Mouse (Mus musculus) ES-Bruce4 (cell line): ENCODE measurements around the gene Mettl26. TPM values are rescaled to one million over a fixed set of nuclear protein-coding genes. Genes with fewer than 3 reads are reported as not detected.

ENCODE experiments used
- H3K27ac ChIP-seq: 2 replicates; pipeline ENCODE4 v1.5.1; 2012; ENCODE audit warnings: low read length, inconsistent platforms; ENCODE audit not compliant: insufficient read depth
- H3K27me3 ChIP-seq: 2 replicates; pipeline ENCODE4 v1.6.1; 2012; ENCODE audit warnings: mild to moderate bottlenecking, low read length, inconsistent platforms; ENCODE audit not compliant: control insufficient read depth, poor library complexity, insufficient read depth, severe bottlenecking
- H3K36me3 ChIP-seq: 2 replicates; pipeline ENCODE4 v1.6.1; 2012; ENCODE audit warnings: inconsistent platforms, mild to moderate bottlenecking, low read length, moderate library complexity; ENCODE audit not compliant: control insufficient read depth, poor library complexity, insufficient read depth, severe bottlenecking
- H3K4me1 ChIP-seq: one replicate; pipeline ENCODE4 v1.8.1; 2011; ENCODE audit warnings: low read length; ENCODE audit not compliant: control insufficient read depth, insufficient read depth
- H3K4me3 ChIP-seq: 2 replicates; pipeline ENCODE4 v1.5.1; 2011; ENCODE audit warnings: low read depth, mild to moderate bottlenecking, low read length
- H3K9ac ChIP-seq: 2 replicates; pipeline ENCODE4 v1.6.1; 2012; ENCODE audit warnings: low read depth, mild to moderate bottlenecking, inconsistent platforms; ENCODE audit not compliant: poor library complexity, severe bottlenecking
- H3K9me3 ChIP-seq: replicated peaks from 2 replicates; pipeline ENCODE4 v1.6.1; 2012; ENCODE audit warnings: mild to moderate bottlenecking, low read length, inconsistent platforms; ENCODE audit not compliant: control insufficient read depth, poor library complexity, insufficient read depth, severe bottlenecking
- CTCF ChIP-seq: IDR thresholded peaks from one replicate; pipeline ENCODE4 v1.8.1; 2011; ENCODE audit warnings: low read depth, low read length
- EP300 ChIP-seq: IDR thresholded peaks from 2 replicates; pipeline ENCODE4 v1.6.1; 2011; ENCODE audit warnings: low read depth, low read length; ENCODE audit not compliant: insufficient read depth
- POLR2A ChIP-seq: IDR thresholded peaks from one replicate; pipeline ENCODE4 v1.8.1; 2011; ENCODE audit warnings: low read length; ENCODE audit not compliant: insufficient read depth
- polyA plus RNA-seq: library from polyadenylated mRNA; stranded (reverse); fragments of >200 nt; gene quantifications from 2 replicates; pipeline ENCODE4 v1.2.4, GENCODE M21; 2011; ENCODE audit warnings: low read depth; ENCODE audit not compliant: missing spikeins, insufficient read depth, insufficient read length

Mettl26 gene
- polyA plus RNA-seq, 1 experiment, result 32.6 TPM

DNA sequence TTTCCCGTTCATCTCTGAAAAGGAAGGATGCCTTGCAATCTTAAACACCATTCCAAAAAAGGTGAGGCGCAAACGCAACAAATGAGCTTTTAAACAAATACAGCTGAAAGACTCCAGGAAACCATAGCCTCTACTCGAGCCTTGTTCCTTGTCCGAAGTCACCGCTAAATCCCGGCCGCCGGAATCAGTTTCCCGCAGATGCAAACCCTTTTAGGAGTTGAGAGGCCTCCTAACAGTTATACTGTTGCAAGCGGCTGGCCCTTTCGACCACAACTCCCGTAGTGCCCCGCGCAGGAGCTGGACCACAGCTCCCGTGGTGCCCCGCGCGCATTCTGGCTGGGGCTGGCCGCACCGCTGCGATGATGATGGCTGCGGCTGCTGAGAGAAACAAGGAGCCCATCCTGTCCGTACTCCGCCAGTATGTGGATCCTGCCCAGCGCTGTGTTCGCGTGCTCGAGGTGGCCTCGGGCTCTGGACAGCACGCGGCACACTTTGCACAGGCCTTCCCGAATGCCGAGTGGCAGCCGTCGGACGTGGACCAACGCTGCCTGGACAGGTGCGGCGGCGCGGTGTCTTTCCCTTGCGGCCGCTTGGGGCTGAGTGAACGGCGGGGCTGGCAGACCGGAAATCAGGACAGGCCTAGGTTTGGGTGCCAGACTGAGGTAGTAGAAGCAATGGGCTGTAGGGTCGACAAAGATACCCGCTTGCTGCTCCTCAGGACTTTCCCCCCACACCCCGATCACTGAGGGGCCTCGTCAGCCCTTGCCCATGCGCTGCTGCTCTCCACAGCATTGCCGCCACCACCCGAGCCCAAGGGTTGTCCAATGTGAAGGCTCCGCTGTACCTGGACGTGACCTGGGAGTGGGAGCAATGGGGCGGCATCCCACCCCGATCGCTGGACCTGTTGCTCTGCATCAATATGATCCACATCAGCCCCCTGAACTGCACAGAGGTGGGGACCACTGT, 580 bp downstream of the Mettl26 start:
- Histone ChIP-seq H3K4me3 (peak overlapping the region; percentile 89), H3K9ac (peak overlapping the region; percentile 49), H3K4me1 (peaks cover 3% of the 10 kb centered on the region), H3K9me3 (no peaks in the 10 kb centered on the region), H3K36me3 (no peaks in the 10 kb centered on the region), H3K27me3 (no peaks in the 10 kb centered on the region), H3K27ac (peak overlapping the region; percentile 54; the same call in 1 of the 2 replicates)
- peak; percentile 90 for TF ChIP-seq POLR2A
- no peak for TF ChIP-seq CTCF
- no peak for TF ChIP-seq EP300

DNA sequence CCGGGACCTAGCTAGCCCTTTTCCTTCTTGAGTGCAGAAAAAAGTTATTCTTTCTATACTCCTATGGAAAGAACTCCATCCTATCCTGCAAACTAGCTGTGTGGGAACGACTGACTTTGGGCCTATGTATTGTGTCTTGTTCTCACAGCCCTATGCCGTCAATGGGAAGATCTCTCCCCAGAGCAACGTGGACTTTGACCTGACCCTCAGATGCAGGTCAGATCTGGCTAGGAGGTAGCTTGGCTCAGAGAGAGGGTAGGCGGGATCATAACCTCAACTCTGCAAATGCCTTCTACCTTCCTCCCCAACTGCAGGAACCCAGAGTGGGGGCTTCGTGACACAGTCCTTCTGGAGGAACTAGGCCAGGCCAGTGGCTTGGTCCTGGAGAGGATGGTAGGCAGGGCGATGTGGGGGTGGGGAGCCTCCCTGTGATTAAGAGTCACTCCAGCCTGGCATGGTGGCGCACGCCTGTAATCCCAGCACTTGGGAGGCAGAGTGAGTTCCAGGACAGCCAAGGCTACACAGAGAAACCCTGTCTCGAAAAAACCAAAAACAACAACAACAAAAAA, 1.6 kb downstream of the Mettl26 start:
- Histone ChIP-seq H3K4me1 (peaks cover 7% of the 10 kb centered on the region), H3K9me3 (no peaks in the 10 kb centered on the region), H3K4me3 (peak overlapping the region; percentile 89), H3K27ac (no peak overlapping the region), H3K27me3 (no peaks in the 10 kb centered on the region), H3K36me3 (no peaks in the 10 kb centered on the region), H3K9ac (peak overlapping the region; percentile 49; the same call in 1 of the 2 replicates)
- TF ChIP-seq POLR2A (no peak), EP300 (no peak), CTCF (no peak)

DNA sequence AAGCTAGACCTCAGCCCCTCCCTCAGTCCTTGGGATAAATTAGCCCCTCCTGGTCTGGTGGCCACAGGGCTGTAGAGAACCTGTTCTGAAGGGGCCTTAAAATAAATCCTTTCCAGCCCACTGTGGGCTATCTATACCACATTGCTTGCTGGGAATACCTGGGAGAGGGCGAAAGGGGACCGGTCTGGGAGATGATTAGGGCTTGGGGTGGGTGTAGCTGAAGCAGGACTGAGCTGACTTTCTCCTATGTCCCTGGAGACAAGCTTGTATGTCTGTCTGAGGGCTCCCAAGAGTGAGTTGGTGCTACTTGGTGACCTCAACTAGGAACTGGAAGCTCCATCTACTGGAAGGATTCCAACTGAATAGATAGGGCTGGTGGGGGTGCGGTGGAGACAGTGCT, 2.2 kb downstream of the Mettl26 start:
- Histone ChIP-seq H3K36me3 (no peaks in the 10 kb centered on the region), H3K9me3 (no peaks in the 10 kb centered on the region), H3K4me3 (no peak overlapping the region), H3K9ac (no peak overlapping the region), H3K27me3 (no peaks in the 10 kb centered on the region), H3K27ac (no peak overlapping the region), H3K4me1 (peaks cover 11% of the 10 kb centered on the region)
- TF ChIP-seq POLR2A, result no peak
- no peak for TF ChIP-seq CTCF
- TF ChIP-seq EP300, result no peak

- Histone ChIP-seq H3K9ac (no peak overlapping the region), H3K27me3 (no peaks in the 10 kb centered on the region), H3K4me3 (no peak overlapping the region), H3K36me3 (no peaks in the 10 kb centered on the region), H3K9me3 (no peaks in the 10 kb centered on the region), H3K4me1 (peaks cover 11% of the 10 kb centered on the region), H3K27ac (no peak overlapping the region)
- TF ChIP-seq EP300, result no peak
These were observed 3.1 kb downstream of the Mettl26 start for GRCm38 (mm10) chr17:25877741-25878610.

- no peaks in the 10 kb centered on the region for H3K36me3 ChIP-seq
- peaks cover 11% of the 10 kb centered on the region for H3K4me1 ChIP-seq
- no peak overlapping the region for H3K9ac ChIP-seq
- no peaks in the 10 kb centered on the region for H3K9me3 ChIP-seq
- no peak overlapping the region for H3K27ac ChIP-seq
- H3K4me3 ChIP-seq, result no peak overlapping the region
- no peak for TF ChIP-seq POLR2A
- TF ChIP-seq EP300, result no peak
- TF ChIP-seq CTCF, result no peak
- H3K27me3 ChIP-seq, result no peaks in the 10 kb centered on the region
These were observed 3.8 kb downstream of the Mettl26 start for GRCm38 (mm10) chr17:25878611-25879180.
